Mouse (Mus musculus) small intestine, adult 2 months (tissue): ENCODE measurements around the gene Mfsd2a. TPM values are rescaled to one million over a fixed set of nuclear protein-coding genes. Genes with fewer than 3 reads are reported as not detected.

Source experiments
- H3K27ac ChIP-seq: fragments of 200-500 bp; 2 replicates; pipeline ENCODE4 v1.5.1; 2012; ENCODE audit warnings: low read depth, low read length, control low read depth, inconsistent platforms; ENCODE audit not compliant: insufficient read depth
- H3K27me3 ChIP-seq: fragments of 200-500 bp; 2 replicates; pipeline ENCODE4 v1.6.1; 2012; ENCODE audit warnings: mild to moderate bottlenecking, moderate library complexity, low read length, inconsistent platforms; ENCODE audit not compliant: control insufficient read depth, insufficient read depth
- H3K36me3 ChIP-seq: fragments of 200-500 bp; 2 replicates; pipeline ENCODE4 v1.6.1; 2012; ENCODE audit warnings: mild to moderate bottlenecking, low read length, control low read depth, inconsistent platforms; ENCODE audit not compliant: control insufficient read depth, insufficient read depth
- H3K4me1 ChIP-seq: fragments of 200-500 bp; 2 replicates; pipeline ENCODE4 v1.6.1; 2012; ENCODE audit warnings: low read length, inconsistent platforms, mixed read lengths; ENCODE audit not compliant: control insufficient read depth, insufficient read depth, insufficient read length
- H3K4me3 ChIP-seq: fragments of 200-500 bp; 2 replicates; pipeline ENCODE4 v1.5.1; 2012; ENCODE audit warnings: low read depth, mild to moderate bottlenecking, control low read depth, inconsistent platforms, low read length, moderate library complexity
- CTCF ChIP-seq: fragments of 200-500 bp; IDR thresholded peaks from 2 replicates; pipeline ENCODE4 v1.5.1; 2012; ENCODE audit warnings: low read depth, mild to moderate bottlenecking, control low read depth, inconsistent platforms, low read length, moderate library complexity, mixed read lengths; ENCODE audit not compliant: insufficient replicate concordance, insufficient read length; ENCODE audit errors: extremely low read depth
- POLR2A ChIP-seq: fragments of 200-500 bp; IDR thresholded peaks from 2 replicates; pipeline ENCODE4 v1.6.1; 2012; ENCODE audit warnings: low read depth, mild to moderate bottlenecking, control low read depth, inconsistent platforms, low read length, moderate library complexity
- WGBS: fragments of 180-500 bp; shearing (Covaris S2); methylation state at CpG from one replicate; pipeline ENCODE4 v1.1.7; 2018; 5-methylcytosine and 5-hydroxymethylcytosine counted together
- polyA plus RNA-seq: library from polyadenylated mRNA; depleted of rRNA; stranded (reverse); fragments of >200 nt; gene quantifications from 2 replicates; pipeline ENCODE4 v1.2.3, GENCODE M21; 2012

Mfsd2a gene
- polyA plus RNA-seq, 1 experiment = 28.0 TPM

GRCm38 (mm10) chr4:122923392-122924344 is 37.3 kb downstream of the Mfsd2a start:
- 82% methylated on average over 15 of the region's 15 CpGs for WGBS
- H3K27me3 ChIP-seq = no peaks in the 10 kb centered on the region

GRCm38 (mm10) chr4:122922841-122923240 is 38.1 kb downstream of the Mfsd2a start:
- H3K36me3 ChIP-seq = no peaks in the 10 kb centered on the region
- H3K4me1 ChIP-seq = peaks cover 2% of the 10 kb centered on the region; the same call in 1 of the 2 replicates
- WGBS = 39% methylated on average over 1 of the region's 1 CpGs
- TF ChIP-seq POLR2A (no peak), CTCF (no peak)
- H3K4me3 ChIP-seq = no peak overlapping the region
- H3K27ac ChIP-seq = no peak overlapping the region
- no peaks in the 10 kb centered on the region for H3K27me3 ChIP-seq

More at GRCm38 (mm10) chr4:122923392-122924344, 37.3 kb downstream of the Mfsd2a start:
- Histone ChIP-seq H3K27ac (no peak overlapping the region), H3K36me3 (no peaks in the 10 kb centered on the region), H3K4me1 (peaks cover 2% of the 10 kb centered on the region; the same call in 1 of the 2 replicates), H3K4me3 (no peak overlapping the region)
- TF ChIP-seq CTCF = no peak
- TF ChIP-seq POLR2A = no peak

GRCm38 (mm10) chr4:122915985-122916384 is 45.0 kb downstream of the Mfsd2a start:
- H3K4me3 ChIP-seq = no peak overlapping the region
- H3K4me1 ChIP-seq = no peaks in the 10 kb centered on the region
- H3K27ac ChIP-seq = no peak overlapping the region
- H3K27me3 ChIP-seq = no peaks in the 10 kb centered on the region
- TF ChIP-seq CTCF (no peak), POLR2A (no peak)
- WGBS = 79% methylated on average over 4 of the region's 4 CpGs
- no peaks in the 10 kb centered on the region for H3K36me3 ChIP-seq

GRCm38 (mm10) chr4:122914186-122914585 is 46.8 kb downstream of the Mfsd2a start:
- no peak for TF ChIP-seq POLR2A
- H3K4me1 ChIP-seq = no peaks in the 10 kb centered on the region
- H3K27me3 ChIP-seq = no peaks in the 10 kb centered on the region
- WGBS = 59% methylated on average over 7 of the region's 7 CpGs
- no peak overlapping the region for H3K27ac ChIP-seq
- no peak overlapping the region for H3K4me3 ChIP-seq
- H3K36me3 ChIP-seq = no peaks in the 10 kb centered on the region

GRCm38 (mm10) chr4:122912613-122913012 is 48.4 kb downstream of the Mfsd2a start:
- Histone ChIP-seq H3K4me3 (no peak overlapping the region), H3K27me3 (no peaks in the 10 kb centered on the region), H3K27ac (no peak overlapping the region), H3K36me3 (no peaks in the 10 kb centered on the region), H3K4me1 (peaks cover 6% of the 10 kb centered on the region; the same call in 1 of the 2 replicates)
- TF ChIP-seq CTCF (peak; percentile 57; the same call in 1 of the 2 replicates), POLR2A (no peak)
- WGBS = 88% methylated on average over 5 of the region's 5 CpGs

- Histone ChIP-seq H3K4me3 (no peak overlapping the region), H3K27ac (no peak overlapping the region), H3K27me3 (no peaks in the 10 kb centered on the region), H3K36me3 (no peaks in the 10 kb centered on the region), H3K4me1 (peaks cover 6% of the 10 kb centered on the region; the same call in 1 of the 2 replicates)
- TF ChIP-seq CTCF (peak; percentile 58; the same call in 1 of the 2 replicates), POLR2A (no peak)
- WGBS = 55% methylated on average over 6 of the region's 6 CpGs
Measured at GRCm38 (mm10) chr4:122910577-122910976, 50.4 kb downstream of the Mfsd2a start.

- WGBS = 69% methylated on average over 12 of the region's 12 CpGs
- H3K4me3 ChIP-seq = no peak overlapping the region
Measured at GRCm38 (mm10) chr4:122909572-122910189, 51.3 kb downstream of the Mfsd2a start.

More at GRCm38 (mm10) chr4:122909572-122910189, 51.3 kb downstream of the Mfsd2a start:
- TF ChIP-seq POLR2A (no peak), CTCF (no peak)
- H3K27me3 ChIP-seq = no peaks in the 10 kb centered on the region
- H3K27ac ChIP-seq = no peak overlapping the region
- peaks cover 8% of the 10 kb centered on the region; the same call in 1 of the 2 replicates for H3K4me1 ChIP-seq
- no peaks in the 10 kb centered on the region for H3K36me3 ChIP-seq
